Mouse (Mus musculus) kidney, embryonic 15.5 days (tissue): ENCODE data around the gene Mta3. TPM values are rescaled to one million over a fixed set of nuclear protein-coding genes. Genes with fewer than 3 reads are reported as not detected.
A peak's percentile ranks its signal among the peaks of the same experiment; 100 is the strongest.

Experiments used
- ATAC-seq: fragments of 200-750 bp; cut with Nextera tagmentation; replicated peaks from 2 replicates; pipeline ENCODE4 v1.8.0; 2017; ENCODE audit warnings: moderate TSS enrichment; ENCODE audit not compliant: low FRiP score
- H3K27ac ChIP-seq: fragments of 300-500 bp; sonication (generic); 2 replicates; pipeline ENCODE4 v1.5.1; 2015; ENCODE audit warnings: mild to moderate bottlenecking, inconsistent platforms
- H3K27me3 ChIP-seq: fragments of 300-500 bp; sonication (generic); 2 replicates; pipeline ENCODE4 v1.6.1; 2015; ENCODE audit warnings: inconsistent platforms
- H3K36me3 ChIP-seq: fragments of 300-500 bp; sonication (generic); 2 replicates; pipeline ENCODE4 v1.6.1; 2015; ENCODE audit warnings: inconsistent platforms
- H3K4me1 ChIP-seq: fragments of 300-500 bp; sonication (generic); 2 replicates; pipeline ENCODE4 v1.6.1; 2015; ENCODE audit warnings: inconsistent platforms
- H3K4me2 ChIP-seq: fragments of 300-500 bp; sonication (generic); 2 replicates; pipeline ENCODE4 v1.6.1; 2015; ENCODE audit warnings: moderate library complexity, mild to moderate bottlenecking, inconsistent platforms
- H3K4me3 ChIP-seq: fragments of 300-500 bp; sonication (generic); replicated peaks from 2 replicates; pipeline ENCODE4 v1.5.1; 2015; ENCODE audit warnings: mild to moderate bottlenecking, inconsistent platforms
- H3K9ac ChIP-seq: fragments of 300-500 bp; sonication (generic); 2 replicates; pipeline ENCODE4 v1.6.1; 2015; ENCODE audit warnings: mild to moderate bottlenecking, inconsistent platforms
- H3K9me3 ChIP-seq: fragments of 300-500 bp; sonication (generic); replicated peaks from 2 replicates; pipeline ENCODE4 v1.6.1; 2016; ENCODE audit warnings: inconsistent platforms
- WGBS: fragments of 180-500 bp; shearing (Covaris S2); methylation state at CpG from one replicate; pipeline ENCODE4 v1.1.7; 2015; ENCODE audit warnings: mixed read lengths; 5-methylcytosine and 5-hydroxymethylcytosine counted together
- polyA plus RNA-seq: library from polyadenylated mRNA; unstranded; fragments of >200 nt; fragmentation: Nextera tagmentation; extraction: Ambion mirVana; gene quantifications from 2 replicates; pipeline ENCODE4 v1.2.1, GENCODE M21; 2015

The Mta3 gene
- polyA plus RNA-seq, result 39.9 and 45.9 TPM in 2 replicates

- peaks cover 26% of the 10 kb centered on the region for H3K4me1 ChIP-seq
- H3K36me3 ChIP-seq, result 0 out of 2 replicates have a peak, but pooled peaks cover 5% of the 10 kb centered on the region
- peak within 1 kb of the TSS; percentile 92 for H3K27ac ChIP-seq
- peak within 1 kb of the TSS; percentile 70 for H3K4me3 ChIP-seq
- under 1% methylated on average over 51 of the region's 56 CpGs for WGBS
- peak within 1 kb of the TSS; percentile 76 for H3K9ac ChIP-seq
- no peaks in the 10 kb centered on the region for H3K27me3 ChIP-seq
- peak; percentile 70 for ATAC-seq
- peak within 1 kb of the TSS; percentile 82 for H3K4me2 ChIP-seq
- H3K9me3 ChIP-seq, result no peaks in the 10 kb centered on the region
These were observed at the start of gene Mta3 for GRCm38 (mm10) chr17:83706116-83706593. Mta3 (plus strand) TSS chr17:83706163.

- Histone ChIP-seq H3K4me3 (no peak overlapping the region), H3K9me3 (no peaks in the 10 kb centered on the region), H3K4me1 (peaks cover 18% of the 10 kb centered on the region), H3K27ac (no peak overlapping the region), H3K36me3 (no peaks in the 10 kb centered on the region), H3K27me3 (no peaks in the 10 kb centered on the region), H3K9ac (no peak overlapping the region), H3K4me2 (no peak overlapping the region)
- 47% methylated on average over 9 of the region's 9 CpGs for WGBS
- peak; percentile 36; the same call in 1 of the 2 replicates for ATAC-seq
These were observed 48.6 kb upstream of the Mta3 start for GRCm38 (mm10) chr17:83657375-83657774.

GRCm38 (mm10) chr17:83658943-83659342 is 47.0 kb upstream of the Mta3 start:
- no peak overlapping the region for H3K4me2 ChIP-seq
- H3K27ac ChIP-seq, result no peak overlapping the region
- no peak overlapping the region for H3K9ac ChIP-seq
- H3K4me1 ChIP-seq, result peaks cover 18% of the 10 kb centered on the region
- no peaks in the 10 kb centered on the region for H3K9me3 ChIP-seq
- WGBS, result 87% methylated on average over 1 of the region's 1 CpGs
- H3K36me3 ChIP-seq, result no peaks in the 10 kb centered on the region
- ATAC-seq, result no peak
- H3K4me3 ChIP-seq, result no peak overlapping the region
- H3K27me3 ChIP-seq, result no peaks in the 10 kb centered on the region

- Histone ChIP-seq H3K27ac (no peak overlapping the region), H3K27me3 (no peaks in the 10 kb centered on the region), H3K4me3 (no peak overlapping the region), H3K9me3 (no peaks in the 10 kb centered on the region), H3K9ac (no peak overlapping the region), H3K4me1 (no peaks in the 10 kb centered on the region), H3K4me2 (no peak overlapping the region), H3K36me3 (no peaks in the 10 kb centered on the region)
- 41% methylated on average over 8 of the region's 8 CpGs for WGBS
- ATAC-seq, result no peak
These were observed 41.2 kb upstream of the Mta3 start for GRCm38 (mm10) chr17:83664761-83665160.

GRCm38 (mm10) chr17:83666597-83667287 is 39.2 kb upstream of the Mta3 start:
- no peaks in the 10 kb centered on the region for H3K9me3 ChIP-seq
- no peak for ATAC-seq
- H3K9ac ChIP-seq, result no peak overlapping the region
- no peaks in the 10 kb centered on the region for H3K27me3 ChIP-seq
- no peak overlapping the region for H3K4me2 ChIP-seq
- 68% methylated on average over 13 of the region's 13 CpGs for WGBS
- no peak overlapping the region for H3K27ac ChIP-seq
- H3K4me1 ChIP-seq, result no peaks in the 10 kb centered on the region
- no peaks in the 10 kb centered on the region for H3K36me3 ChIP-seq
- H3K4me3 ChIP-seq, result no peak overlapping the region

GRCm38 (mm10) chr17:83667934-83668690 is 37.9 kb upstream of the Mta3 start:
- H3K27me3 ChIP-seq, result no peaks in the 10 kb centered on the region
- H3K4me3 ChIP-seq, result no peak overlapping the region
- no peak overlapping the region for H3K4me2 ChIP-seq
- no peak overlapping the region for H3K27ac ChIP-seq
- H3K9ac ChIP-seq, result no peak overlapping the region
- no peaks in the 10 kb centered on the region for H3K9me3 ChIP-seq
- no peak for ATAC-seq
- no peaks in the 10 kb centered on the region for H3K4me1 ChIP-seq
- H3K36me3 ChIP-seq, result no peaks in the 10 kb centered on the region
- WGBS, result 64% methylated on average over 3 of the region's 3 CpGs

- H3K4me2 ChIP-seq, result no peak overlapping the region
- no peaks in the 10 kb centered on the region for H3K36me3 ChIP-seq
- no peak overlapping the region for H3K27ac ChIP-seq
- no peak overlapping the region for H3K4me3 ChIP-seq
- H3K9ac ChIP-seq, result no peak overlapping the region
- WGBS, result 75% methylated on average over 4 of the region's 4 CpGs
- no peaks in the 10 kb centered on the region for H3K4me1 ChIP-seq
- no peaks in the 10 kb centered on the region for H3K27me3 ChIP-seq
- ATAC-seq, result no peak
- no peaks in the 10 kb centered on the region for H3K9me3 ChIP-seq
These were observed 33.3 kb upstream of the Mta3 start for GRCm38 (mm10) chr17:83672685-83673084.

GRCm38 (mm10) chr17:83677370-83677769 is 28.6 kb upstream of the Mta3 start:
- Histone ChIP-seq H3K4me3 (no peak overlapping the region), H3K27ac (no peak overlapping the region), H3K36me3 (no peaks in the 10 kb centered on the region), H3K9me3 (no peaks in the 10 kb centered on the region), H3K27me3 (no peaks in the 10 kb centered on the region), H3K9ac (no peak overlapping the region), H3K4me1 (no peaks in the 10 kb centered on the region), H3K4me2 (no peak overlapping the region)
- WGBS, result 64% methylated on average over 1 of the region's 1 CpGs
- ATAC-seq, result no peak

- Histone ChIP-seq H3K36me3 (no peaks in the 10 kb centered on the region), H3K4me2 (no peak overlapping the region), H3K9ac (no peak overlapping the region), H3K9me3 (no peaks in the 10 kb centered on the region), H3K27ac (no peak overlapping the region), H3K4me1 (no peaks in the 10 kb centered on the region), H3K27me3 (no peaks in the 10 kb centered on the region), H3K4me3 (no peak overlapping the region)
- 52% methylated on average over 7 of the region's 7 CpGs for WGBS
- ATAC-seq, result no peak
These were observed 24.0 kb upstream of the Mta3 start for GRCm38 (mm10) chr17:83681977-83682376.

GRCm38 (mm10) chr17:83684475-83684874 is 21.5 kb upstream of the Mta3 start:
- Histone ChIP-seq H3K4me3 (no peak overlapping the region), H3K4me2 (no peak overlapping the region), H3K27ac (no peak overlapping the region), H3K36me3 (no peaks in the 10 kb centered on the region), H3K9ac (no peak overlapping the region), H3K9me3 (no peaks in the 10 kb centered on the region), H3K27me3 (no peaks in the 10 kb centered on the region), H3K4me1 (no peaks in the 10 kb centered on the region)
- WGBS, result 43% methylated on average over 7 of the region's 7 CpGs
- no peak for ATAC-seq

- Histone ChIP-seq H3K27ac (no peak overlapping the region), H3K9ac (no peak overlapping the region), H3K4me1 (peaks cover 7% of the 10 kb centered on the region; the same call in 1 of the 2 replicates), H3K4me2 (no peak overlapping the region), H3K27me3 (no peaks in the 10 kb centered on the region), H3K9me3 (no peaks in the 10 kb centered on the region), H3K36me3 (no peaks in the 10 kb centered on the region), H3K4me3 (no peak overlapping the region)
- no peak for ATAC-seq
- 77% methylated on average over 2 of the region's 2 CpGs for WGBS
These were observed 15.5 kb upstream of the Mta3 start for GRCm38 (mm10) chr17:83690418-83690817.

GRCm38 (mm10) chr17:83691379-83691778 is 14.6 kb upstream of the Mta3 start:
- Histone ChIP-seq H3K36me3 (no peaks in the 10 kb centered on the region), H3K9ac (no peak overlapping the region), H3K27me3 (no peaks in the 10 kb centered on the region), H3K4me2 (no peak overlapping the region), H3K9me3 (no peaks in the 10 kb centered on the region), H3K4me1 (peaks cover 7% of the 10 kb centered on the region; the same call in 1 of the 2 replicates), H3K4me3 (no peak overlapping the region), H3K27ac (no peak overlapping the region)
- ATAC-seq, result no peak
- 41% methylated on average over 4 of the region's 4 CpGs for WGBS
